Comparison of ENCODE assay signal across 24 mouse cellular contexts in the genomic region with DNA sequence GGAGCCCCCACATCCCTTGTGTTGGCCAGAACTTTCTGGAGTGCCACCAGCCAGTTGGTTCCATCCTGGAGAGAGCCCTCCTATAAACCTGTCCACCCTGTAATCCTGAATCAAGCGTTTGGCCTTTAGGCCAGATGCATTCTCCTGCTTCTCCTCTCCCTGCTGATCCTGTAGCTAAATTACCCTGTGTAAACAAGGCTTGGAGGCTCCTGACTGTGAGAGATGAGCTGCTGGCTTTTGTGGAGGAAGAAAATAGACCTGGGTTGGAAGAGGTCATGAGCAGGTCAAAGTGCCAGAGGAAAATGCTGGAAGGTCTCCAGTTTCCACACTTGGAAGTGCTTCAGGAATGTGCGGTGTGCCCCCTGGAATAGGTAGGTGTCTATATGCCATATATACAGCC.
DNase-seq lines count a peak whose midpoint lies in the region; ATAC-seq lines count a peak whose summit lies in the region.
"Had no signal": no experiment of that assay in that cellular context is flagged by ENCODE, and none has a peak within 500 bp of the region (broad histone marks: within the 10 kb centered on the region; RNA-seq: fewer than 3 reads in every experiment).

No protein-coding gene starts in this region.

- H3K4me3 ChIP-seq in intestine, embryonic 14.5 days (ENCODE audit: low read depth, low read length) = no peak overlapping the region
- H3K4me3 ChIP-seq in intestine, embryonic 16.5 days (ENCODE audit: low read length) = no peak overlapping the region
- H3K4me3 ChIP-seq in kidney, embryonic 15.5 days (replicated peaks) = no peak overlapping the region
- no peak overlapping the region for H3K4me3 ChIP-seq in midbrain, embryonic 16.5 days (ENCODE audit: low read depth, low read length)
- H3K4me3 ChIP-seq: embryonic facial prominence, embryonic 12.5 days; erythroblast, embryonic 14.5 days; hindbrain, embryonic 15.5 days; limb, embryonic 13.5 days; liver, embryonic 13.5 days had no signal

- no peaks in the 10 kb centered on the region for H3K9me3 ChIP-seq in intestine, embryonic 14.5 days (ENCODE audit: control insufficient read depth, low read length)
- H3K9me3 ChIP-seq in intestine, embryonic 16.5 days (ENCODE audit: control insufficient read depth, low read length) = no peaks in the 10 kb centered on the region
- H3K9me3 ChIP-seq in kidney, embryonic 15.5 days (replicated peaks) = no peaks in the 10 kb centered on the region
- H3K9me3 ChIP-seq in midbrain, embryonic 16.5 days (replicated peaks; ENCODE audit: control insufficient read depth, low read length, poor library complexity, severe bottlenecking) = no peaks in the 10 kb centered on the region
- H3K9me3 ChIP-seq: embryonic facial prominence, embryonic 12.5 days; hindbrain, embryonic 15.5 days; limb, embryonic 13.5 days; liver, embryonic 13.5 days had no signal

- no peak overlapping the region for H3K4me2 ChIP-seq in intestine, embryonic 14.5 days (ENCODE audit: low read length)
- H3K4me2 ChIP-seq in intestine, embryonic 16.5 days (ENCODE audit: low read depth, low read length) = no peak overlapping the region
- H3K4me2 ChIP-seq in kidney, embryonic 15.5 days = no peak overlapping the region
- no peak overlapping the region for H3K4me2 ChIP-seq in midbrain, embryonic 16.5 days (ENCODE audit: low read length)
- H3K4me2 ChIP-seq: embryonic facial prominence, embryonic 12.5 days; hindbrain, embryonic 15.5 days; limb, embryonic 13.5 days; liver, embryonic 13.5 days; midbrain, embryonic 11.5 days had no signal

- no peak overlapping the region for H3K27ac ChIP-seq in intestine, embryonic 14.5 days (ENCODE audit: low read depth)
- no peak overlapping the region for H3K27ac ChIP-seq in intestine, embryonic 16.5 days (ENCODE audit: low read length)
- H3K27ac ChIP-seq in kidney, embryonic 15.5 days = no peak overlapping the region
- H3K27ac ChIP-seq in midbrain, embryonic 16.5 days (ENCODE audit: low read length) = no peak overlapping the region
- H3K27ac ChIP-seq: embryonic facial prominence, embryonic 12.5 days; hindbrain, embryonic 15.5 days; kidney, postnatal 0 days; limb, embryonic 13.5 days; liver, embryonic 13.5 days had no signal

- 19% methylated on average over 2 of the region's 2 CpGs for WGBS in intestine, embryonic 14.5 days
- 26% methylated on average over 2 of the region's 2 CpGs for WGBS in intestine, embryonic 16.5 days
- WGBS in kidney, embryonic 15.5 days = 22% methylated on average over 2 of the region's 2 CpGs
- WGBS in midbrain, embryonic 16.5 days = 48% methylated on average over 2 of the region's 2 CpGs

- DNase-seq in intestine, embryonic 14.5 days (ENCODE audit: low spot score) = no peak
- no peak for DNase-seq in kidney, adult 11 months
- peak; percentile 74 for DNase-seq in embryo, embryonic 10 days (ENCODE audit: low spot score)
- peak; percentile 57 for DNase-seq in embryo, embryonic 9.5 days (ENCODE audit: extremely low spot score)
- DNase-seq: adrenal gland, postnatal 10 days; cerebellum, adult 2 months; cerebellum, postnatal 25 days; heart, postnatal 4 days; layer of hippocampus, postnatal 36 days; liver, embryonic 13.5 days; lung, adult 2 months; lung, postnatal 14 days; thymus, adult 18-20 months; thymus, postnatal 36 days had no signal

- peaks cover 31% of the 10 kb centered on the region for H3K4me1 ChIP-seq in intestine, embryonic 14.5 days (replicated peaks; ENCODE audit: control insufficient read depth, insufficient read depth, low read length)
- H3K4me1 ChIP-seq in intestine, embryonic 16.5 days (ENCODE audit: control insufficient read depth, insufficient read depth, low read length) = peaks cover 19% of the 10 kb centered on the region
- peaks cover 33% of the 10 kb centered on the region for H3K4me1 ChIP-seq in kidney, embryonic 15.5 days
- H3K4me1 ChIP-seq in midbrain, embryonic 16.5 days (ENCODE audit: control insufficient read depth, insufficient read depth, low read length) = peaks cover 2% of the 10 kb centered on the region; the same call in 1 of the 2 replicates

- H3K27me3 ChIP-seq in intestine, embryonic 14.5 days (replicated peaks; ENCODE audit: control insufficient read depth, insufficient read depth, low read length) = no peaks in the 10 kb centered on the region
- no peaks in the 10 kb centered on the region for H3K27me3 ChIP-seq in intestine, embryonic 16.5 days (replicated peaks; ENCODE audit: control insufficient read depth, insufficient read depth, low read length)
- H3K27me3 ChIP-seq in kidney, embryonic 15.5 days = peaks cover 17% of the 10 kb centered on the region
- H3K27me3 ChIP-seq in midbrain, embryonic 16.5 days (ENCODE audit: control insufficient read depth, insufficient read depth, low read depth, low read length) = no peaks in the 10 kb centered on the region
- H3K27me3 ChIP-seq: embryonic facial prominence, embryonic 12.5 days; liver, embryonic 13.5 days had no signal

- ATAC-seq in intestine, embryonic 14.5 days (replicated peaks; ENCODE audit: low FRiP score, low TSS enrichment, low read depth) = 0 out of 2 replicates have a peak, but pooled peaks have one; percentile 8
- ATAC-seq in intestine, embryonic 16.5 days = no peak
- 0 out of 2 replicates have a peak, but pooled peaks have one; percentile 33 for ATAC-seq in kidney, embryonic 15.5 days (replicated peaks; ENCODE audit: low FRiP score)
- ATAC-seq in midbrain, embryonic 16.5 days = no peak
- ATAC-seq: forebrain, embryonic 14.5 days had no signal

- H3K9ac ChIP-seq in intestine, embryonic 14.5 days (ENCODE audit: low read length) = no peak overlapping the region
- no peak overlapping the region for H3K9ac ChIP-seq in intestine, embryonic 16.5 days (ENCODE audit: low read depth, low read length)
- no peak overlapping the region for H3K9ac ChIP-seq in kidney, embryonic 15.5 days
- H3K9ac ChIP-seq in midbrain, embryonic 16.5 days (ENCODE audit: low read depth, low read length) = no peak overlapping the region
- H3K9ac ChIP-seq: embryonic facial prominence, embryonic 12.5 days; hindbrain, embryonic 15.5 days; limb, embryonic 13.5 days; liver, embryonic 13.5 days had no signal

- H3K36me3 ChIP-seq in intestine, embryonic 14.5 days (ENCODE audit: control insufficient read depth, insufficient read depth, low read length) = no peaks in the 10 kb centered on the region
- no peaks in the 10 kb centered on the region for H3K36me3 ChIP-seq in intestine, embryonic 16.5 days (ENCODE audit: control insufficient read depth, insufficient read depth, low read length)
- H3K36me3 ChIP-seq in kidney, embryonic 15.5 days = no peaks in the 10 kb centered on the region
- no peaks in the 10 kb centered on the region for H3K36me3 ChIP-seq in midbrain, embryonic 16.5 days (ENCODE audit: control insufficient read depth, insufficient read depth, low read length)
- H3K36me3 ChIP-seq: embryonic facial prominence, embryonic 12.5 days; hindbrain, embryonic 15.5 days; limb, embryonic 13.5 days; liver, embryonic 13.5 days had no signal

Comparison
In these comparisons a context has a peak if more than half of its experiments do, and no peak if none do; other contexts are left out.
1. ATAC-seq: peak in intestine, embryonic 14.5 days (single experiment) and kidney, embryonic 15.5 days (single experiment); none in intestine, embryonic 16.5 days (single experiment) and midbrain, embryonic 16.5 days (single experiment).
2. DNase-seq: peak in embryo, embryonic 10 days (single experiment) and embryo, embryonic 9.5 days (single experiment); none in intestine, embryonic 14.5 days (single experiment) and kidney, adult 11 months (single experiment).